Mouse (Mus musculus) heart, postnatal 4 days (tissue): ENCODE data around the gene 4930519G04Rik. TPM values are rescaled to one million over a fixed set of nuclear protein-coding genes. Genes with fewer than 3 reads are reported as not detected.
"Not testable (repeated sequence)": the region's sequence is repeated elsewhere in the genome, so short reads cannot be mapped to it uniquely, and the experiment has no call there.

Experiments used
- DNase-seq: peaks from one replicate; pipeline ENCODE4 v3.0.0; 2021
- total RNA-seq, 2 experiments: library from RNA; stranded (reverse); gene quantifications; 2 replicates each; pipeline ENCODE4 v1.2.3; 2021

Gene 4930519G04Rik
- total RNA-seq, 2 experiments from 2014 or later: not detected

- DNase-seq: not testable (repeated sequence)
These were observed 11.3 kb upstream of the 4930519G04Rik start for GRCm38 (mm10) chr5:114842155-114842554.

DNA sequence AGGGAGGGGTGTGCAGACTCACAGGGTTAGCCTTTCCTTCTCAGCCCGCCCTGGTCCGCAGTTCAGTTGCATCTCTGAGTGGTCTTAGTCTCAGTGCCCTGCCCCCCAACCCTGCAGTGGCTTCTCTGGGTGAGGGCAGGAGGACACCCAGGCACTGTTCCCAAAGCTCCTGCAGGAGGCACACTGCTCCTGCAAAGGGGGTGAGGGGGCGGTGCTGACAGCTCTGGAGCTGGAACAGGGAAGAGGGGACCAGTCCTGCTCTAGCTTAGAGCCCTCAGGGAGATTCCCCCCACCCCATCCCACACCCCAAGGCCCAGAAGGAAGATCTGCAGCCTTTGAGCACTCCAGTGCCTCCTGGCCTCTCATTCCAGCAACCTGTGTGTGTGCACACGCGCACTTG, 10.8 kb upstream of the 4930519G04Rik start:
- no peak for DNase-seq

GRCm38 (mm10) chr5:114844371-114844770, 9.1 kb upstream of the 4930519G04Rik start:
- DNase-seq: not testable (repeated sequence)

DNA sequence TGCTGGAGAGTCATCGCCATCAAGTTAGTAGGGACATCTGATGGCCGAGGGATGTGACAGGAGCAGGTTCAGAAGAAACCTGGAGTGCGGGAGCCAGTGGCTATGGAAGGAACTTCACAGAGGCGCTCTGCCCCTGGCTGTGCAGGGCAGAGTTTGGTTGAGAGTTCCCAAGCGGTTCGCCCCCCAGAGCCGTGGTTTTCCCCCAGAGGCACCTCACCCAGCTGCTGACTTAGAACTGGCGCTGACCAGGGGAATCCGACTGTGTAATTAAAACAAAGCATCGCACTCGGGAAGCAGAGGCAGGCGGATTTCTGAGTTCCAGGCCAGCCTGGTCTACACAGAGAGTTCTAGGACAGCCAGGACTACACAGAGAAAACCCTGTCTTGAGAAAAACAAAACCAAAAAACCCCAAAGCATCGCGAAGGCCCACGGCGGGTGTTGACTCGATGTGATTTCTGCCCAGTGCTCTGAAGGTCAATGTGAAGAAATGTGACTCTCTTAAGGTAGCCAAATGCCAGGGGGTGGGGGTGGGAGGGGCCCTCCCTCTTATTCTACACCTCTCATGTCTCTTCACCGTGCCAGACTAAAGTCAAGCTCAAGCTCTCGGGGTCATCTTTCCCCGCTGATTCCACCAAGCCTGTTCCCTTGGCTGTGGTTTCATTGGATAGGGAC, 1.8 kb upstream of the 4930519G04Rik start:
- no peak for DNase-seq

- no peak for DNase-seq
These were observed 5.1 kb downstream of the 4930519G04Rik start, which contains the start of gene Gm9936 for GRCm38 (mm10) chr5:114858582-114858981. Gene Gm9936 (minus strand): TSS chr5:114858682.

- peak; percentile 82 for DNase-seq
These were observed 5.8 kb downstream of the 4930519G04Rik start for GRCm38 (mm10) chr5:114859253-114859652.

DNA sequence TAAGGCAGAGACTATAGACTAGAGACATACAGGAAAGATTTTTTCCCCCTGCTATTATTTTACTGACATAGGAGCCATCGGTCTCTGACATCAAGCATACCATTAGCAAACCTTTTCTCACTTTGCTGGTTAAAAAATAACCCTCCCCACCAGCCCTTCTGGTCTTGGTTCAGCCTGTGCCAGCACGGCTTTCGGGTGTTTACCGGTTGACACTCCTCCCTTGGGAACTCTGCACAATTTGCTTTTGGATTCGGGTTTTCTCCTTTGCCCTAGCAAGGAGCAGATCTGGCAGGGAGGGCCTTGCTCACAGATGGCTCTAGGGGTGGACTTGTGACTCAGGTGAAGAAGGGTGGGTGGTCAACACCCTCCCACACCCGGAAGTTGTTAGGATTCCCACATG, 8.3 kb downstream of the 4930519G04Rik start:
- DNase-seq: no peak

DNA sequence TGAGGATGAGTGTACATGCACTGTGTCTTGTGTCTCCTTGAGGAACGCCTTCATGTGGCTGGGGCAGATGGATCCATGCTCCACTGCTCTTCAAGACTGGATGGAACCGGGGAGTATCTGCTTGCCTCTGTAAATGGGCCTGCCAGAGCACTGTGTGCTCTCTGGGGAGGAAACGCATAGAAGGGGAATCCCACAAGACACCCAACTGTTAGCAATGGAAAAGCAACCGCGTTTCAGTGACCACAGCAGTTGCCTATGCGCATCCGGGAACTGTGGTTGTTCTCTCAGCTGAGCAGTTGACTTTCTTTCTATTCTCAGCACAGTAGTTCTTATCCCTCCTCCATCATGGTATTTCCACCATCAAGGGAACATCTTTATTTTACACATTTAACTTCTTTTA, 11.3 kb downstream of the 4930519G04Rik start:
- no peak for DNase-seq

- no peak for DNase-seq
These were observed 11.8 kb downstream of the 4930519G04Rik start for GRCm38 (mm10) chr5:114865279-114865678.

- DNase-seq: peak; percentile 13
These were observed 22.4 kb downstream of the 4930519G04Rik start for GRCm38 (mm10) chr5:114875858-114876257.

- no peak for DNase-seq
These were observed 22.9 kb downstream of the 4930519G04Rik start for GRCm38 (mm10) chr5:114876331-114876730.

GRCm38 (mm10) chr5:114877487-114877886, 24.0 kb downstream of the 4930519G04Rik start:
- no peak for DNase-seq

DNA sequence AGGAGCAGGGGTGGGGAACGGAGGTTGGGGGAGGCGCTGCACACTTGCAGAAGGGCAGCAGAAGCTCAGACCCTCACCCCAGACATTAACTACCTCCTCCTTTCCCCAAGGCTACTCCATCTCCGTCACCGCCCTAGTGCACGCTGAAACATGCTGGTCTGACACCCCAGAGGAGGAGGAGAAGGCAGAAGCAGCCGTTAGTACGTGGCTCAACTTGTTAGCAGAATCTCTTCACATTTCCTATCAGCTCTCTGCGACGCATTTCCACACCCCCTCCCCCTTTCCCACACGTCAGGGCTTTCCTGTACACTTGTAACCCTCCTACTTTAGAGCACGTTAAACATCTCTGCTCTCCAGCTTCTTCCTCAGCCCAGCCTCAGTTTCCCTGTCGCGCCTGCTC, 25.9 kb downstream of the 4930519G04Rik start:
- no peak for DNase-seq

- not testable (repeated sequence) for DNase-seq
These were observed 28.9 kb downstream of the 4930519G04Rik start for GRCm38 (mm10) chr5:114882319-114882718.

DNA sequence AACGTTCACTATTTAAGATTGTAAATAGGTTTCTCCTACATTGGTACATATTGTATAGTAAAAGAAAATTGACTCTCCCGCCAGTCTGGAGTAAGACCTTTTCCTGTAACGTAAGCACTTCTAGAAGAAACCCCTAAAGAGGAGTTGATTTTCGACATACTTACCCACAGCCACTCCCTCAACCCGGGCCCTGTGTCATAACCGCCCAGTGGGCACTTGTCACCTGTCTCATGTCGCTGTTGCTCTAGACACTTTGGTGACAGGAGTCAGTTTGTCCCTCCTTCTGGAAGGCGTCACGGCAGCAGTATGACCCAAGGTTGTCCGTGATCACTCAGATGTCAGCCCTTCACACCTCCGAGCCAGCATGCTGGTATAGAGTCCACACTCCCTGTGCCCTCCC, 29.6 kb downstream of the 4930519G04Rik start:
- DNase-seq: no peak

DNA sequence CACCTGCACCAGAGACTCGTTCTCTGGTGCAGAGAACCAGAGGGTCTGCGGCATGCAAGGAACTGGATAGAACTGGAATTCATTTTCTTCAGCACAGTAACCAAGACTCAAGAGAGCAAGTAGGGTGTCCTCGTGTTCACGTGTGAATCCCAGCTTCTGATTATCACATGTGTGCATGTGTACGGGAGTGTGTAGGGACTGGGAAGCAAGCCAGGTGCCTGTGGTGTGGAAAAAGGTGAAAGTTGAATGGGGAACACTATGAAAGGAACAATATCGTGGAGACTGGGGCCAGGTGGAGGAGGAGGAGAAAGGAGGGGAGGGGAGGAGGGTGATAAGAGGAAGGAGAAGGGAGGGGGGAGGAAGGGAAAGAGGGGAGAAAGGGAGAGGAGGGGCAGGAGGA, 33.3 kb downstream of the 4930519G04Rik start:
- no peak for DNase-seq

- DNase-seq: no peak
These were observed 35.5 kb downstream of the 4930519G04Rik start for GRCm38 (mm10) chr5:114888995-114889394.

DNA sequence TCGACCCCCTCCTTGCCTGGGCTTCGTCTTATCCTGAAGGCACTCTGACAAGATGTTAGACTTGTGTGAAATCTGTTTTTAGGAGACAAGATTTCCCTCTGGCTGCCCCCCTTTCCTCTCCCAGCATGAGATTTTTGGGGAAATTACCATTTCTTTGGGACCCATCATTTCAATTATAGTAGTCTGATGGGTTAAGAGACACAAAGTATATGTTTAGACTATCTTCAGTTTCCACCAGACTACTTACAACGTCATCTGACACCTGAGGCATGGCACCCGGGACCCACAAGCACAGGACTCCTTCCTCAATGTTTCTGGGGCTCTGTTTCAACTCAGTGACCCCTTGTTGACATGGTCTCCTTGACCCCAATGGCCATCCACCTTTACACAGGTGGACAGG, 42.1 kb downstream of the 4930519G04Rik start:
- no peak for DNase-seq

DNA sequence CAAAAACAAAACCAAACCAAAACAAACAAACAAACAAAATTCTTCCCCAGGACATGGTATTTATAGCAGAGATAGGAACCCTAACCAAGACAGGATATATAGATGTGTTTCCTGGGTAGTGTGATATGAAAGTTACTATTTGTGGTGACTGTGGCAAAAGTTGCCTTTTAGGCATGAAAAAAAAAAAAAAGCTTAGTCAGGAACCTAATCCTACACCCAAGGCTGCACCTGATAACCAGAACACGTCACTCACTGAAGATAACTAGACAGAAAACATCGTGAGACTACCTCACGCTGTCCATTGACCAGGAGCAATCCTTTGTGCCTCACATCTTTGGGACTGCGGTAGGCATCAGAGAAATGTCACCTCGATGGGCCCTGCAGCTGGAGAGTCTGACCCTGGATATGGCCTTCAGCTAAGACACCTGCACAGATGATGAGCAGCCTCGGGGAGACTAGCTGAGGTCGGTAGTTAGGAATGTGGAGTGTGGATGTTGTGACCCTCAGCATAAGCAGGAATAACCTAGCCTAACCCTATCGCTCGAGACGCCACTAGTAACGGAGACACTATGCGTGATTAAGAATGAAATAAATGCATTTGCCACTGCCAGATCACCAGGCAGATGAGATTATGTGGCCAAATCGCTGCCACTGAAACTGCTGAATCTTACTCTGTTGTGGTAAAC, 43.4 kb downstream of the 4930519G04Rik start, which contains the start of gene Oasl2:
Gene Oasl2, plus strand, starts transcription at position 249 of the 686 bp plus-strand sequence.
- DNase-seq: no peak

- DNase-seq: peak; percentile 41
These were observed 43.9 kb downstream of the 4930519G04Rik start for GRCm38 (mm10) chr5:114897374-114897793.

DNA sequence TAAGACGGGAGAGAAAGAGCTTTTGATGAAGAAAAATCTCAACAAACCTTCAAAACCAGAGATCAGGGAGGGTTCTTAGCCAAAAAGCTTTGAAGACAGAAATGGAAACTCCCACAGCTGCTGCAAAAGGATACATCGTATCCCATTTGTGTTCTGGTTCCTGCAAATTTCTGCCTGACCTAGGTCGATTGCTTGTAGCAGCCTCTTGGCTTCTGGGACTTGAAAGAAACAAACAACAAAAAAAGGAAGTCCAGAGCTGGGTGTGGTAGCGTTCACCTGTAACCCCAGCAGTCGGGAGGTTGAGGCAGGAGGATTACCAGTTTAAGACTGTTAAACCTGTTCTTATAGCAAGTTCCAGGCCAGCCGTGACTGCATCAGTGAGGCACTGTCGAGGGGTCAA, 45.4 kb downstream of the 4930519G04Rik start:
- DNase-seq: no peak

- DNase-seq: peak; percentile 54
These were observed 48.9 kb downstream of the 4930519G04Rik start for GRCm38 (mm10) chr5:114902413-114902812.

GRCm38 (mm10) chr5:114908598-114909305, 55.3 kb downstream of the 4930519G04Rik start:
- no peak for DNase-seq
